Mouse (Mus musculus) liver, adult 2 months (tissue): ENCODE results near the gene Acsf2. TPM values are rescaled to one million over a fixed set of nuclear protein-coding genes. Genes with fewer than 3 reads are reported as not detected.

Experiments
- DNase-seq: peaks from one replicate; pipeline ENCODE4 v3.0.0-alpha.2; 2011; ENCODE audit warnings: low read depth, low spot score; ENCODE audit errors: extremely low read depth
- H3K27ac ChIP-seq: fragments of 200-500 bp; replicated peaks from 2 replicates; pipeline ENCODE4 v1.5.1; 2012; ENCODE audit warnings: low read depth, mild to moderate bottlenecking, control low read depth, inconsistent platforms, low read length; ENCODE audit not compliant: insufficient read depth
- H3K27me3 ChIP-seq: fragments of 200-500 bp; 2 replicates; pipeline ENCODE4 v1.6.1; 2012; ENCODE audit warnings: mild to moderate bottlenecking, moderate library complexity, low read length, inconsistent platforms; ENCODE audit not compliant: control insufficient read depth, insufficient read depth
- H3K36me3 ChIP-seq: fragments of 200-500 bp; 2 replicates; pipeline ENCODE4 v1.6.1; 2012; ENCODE audit warnings: low read length, inconsistent platforms; ENCODE audit not compliant: control insufficient read depth, insufficient read depth
- H3K4me1 ChIP-seq: fragments of 200-500 bp; 2 replicates; pipeline ENCODE4 v1.6.1; 2011; ENCODE audit warnings: low read length; ENCODE audit not compliant: control insufficient read depth, insufficient read depth
- H3K4me3 ChIP-seq: fragments of 200-500 bp; 2 replicates; pipeline ENCODE4 v1.5.1; 2011; ENCODE audit warnings: low read depth, mild to moderate bottlenecking, control low read depth, low read length, moderate library complexity; ENCODE audit not compliant: insufficient read depth
- H3K79me2 ChIP-seq: fragments of 200-500 bp; 2 replicates; pipeline ENCODE4 v1.6.1; 2012; ENCODE audit warnings: inconsistent platforms, mild to moderate bottlenecking, low read length, moderate library complexity; ENCODE audit not compliant: control insufficient read depth, insufficient read depth
- H3K9ac ChIP-seq: fragments of 200-500 bp; 2 replicates; pipeline ENCODE4 v1.6.1; 2012; ENCODE audit warnings: low read depth, mild to moderate bottlenecking, control low read depth, inconsistent platforms, low read length
- CTCF ChIP-seq: fragments of 200-500 bp; IDR thresholded peaks from 2 replicates; pipeline ENCODE4 v1.5.1; 2011; ENCODE audit warnings: low read depth, low read length, control low read depth
- POLR2A ChIP-seq: fragments of 200-500 bp; IDR thresholded peaks from 2 replicates; pipeline ENCODE4 v1.6.1; 2011; ENCODE audit warnings: low read length, control low read depth; ENCODE audit not compliant: insufficient read depth; ENCODE audit errors: extremely low read depth
- WGBS: fragments of 180-500 bp; shearing (Covaris S2); methylation state at CpG from one replicate; pipeline ENCODE4 v1.1.7; 2018; 5-methylcytosine and 5-hydroxymethylcytosine counted together
- polyA plus RNA-seq: library from polyadenylated mRNA; depleted of rRNA; stranded (reverse); fragments of >200 nt; gene quantifications from 2 replicates; pipeline ENCODE4 v1.2.3, GENCODE M21; 2012; rRNA removed
- total RNA-seq: library from RNA; depleted of rRNA; stranded (reverse); fragments of >200 nt; gene quantifications from 2 replicates; pipeline ENCODE4 v1.2.3, GENCODE M21; 2014; rRNA removed

Acsf2 gene
- total and polyA plus RNA-seq, 2 experiments, result 42.4 to 97.8 TPM

DNA sequence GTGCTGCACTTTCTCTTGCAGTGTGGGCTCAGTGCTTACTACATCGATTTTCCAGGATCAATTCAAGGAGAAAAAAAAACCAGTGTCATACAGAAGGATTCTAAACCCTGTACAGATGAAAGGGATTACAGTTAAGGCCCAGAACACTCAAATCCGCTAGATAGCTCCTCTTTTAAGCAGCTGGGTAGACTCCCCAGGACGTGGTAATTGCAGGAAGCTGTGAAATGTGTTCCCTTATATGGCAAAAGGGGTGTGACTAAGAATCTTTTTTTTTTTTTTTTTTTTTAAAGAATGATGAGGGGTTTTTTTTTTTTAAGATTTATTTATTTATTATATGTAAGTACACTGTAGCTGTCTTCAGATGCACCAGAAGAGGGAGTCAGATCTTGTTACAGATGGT is 72.8 kb downstream of the Acsf2 start:
- Histone ChIP-seq H3K27ac (no peak overlapping the region), H3K27me3 (no peaks in the 10 kb centered on the region), H3K4me1 (peaks cover 2% of the 10 kb centered on the region; the same call in 1 of the 2 replicates), H3K4me3 (no peak overlapping the region), H3K9ac (no peak overlapping the region), H3K79me2 (no peaks in the 10 kb centered on the region), H3K36me3 (no peaks in the 10 kb centered on the region)
- peak; percentile 57 for DNase-seq
- 34% methylated on average over 3 of the region's 3 CpGs for WGBS
- no peak for TF ChIP-seq CTCF

DNA sequence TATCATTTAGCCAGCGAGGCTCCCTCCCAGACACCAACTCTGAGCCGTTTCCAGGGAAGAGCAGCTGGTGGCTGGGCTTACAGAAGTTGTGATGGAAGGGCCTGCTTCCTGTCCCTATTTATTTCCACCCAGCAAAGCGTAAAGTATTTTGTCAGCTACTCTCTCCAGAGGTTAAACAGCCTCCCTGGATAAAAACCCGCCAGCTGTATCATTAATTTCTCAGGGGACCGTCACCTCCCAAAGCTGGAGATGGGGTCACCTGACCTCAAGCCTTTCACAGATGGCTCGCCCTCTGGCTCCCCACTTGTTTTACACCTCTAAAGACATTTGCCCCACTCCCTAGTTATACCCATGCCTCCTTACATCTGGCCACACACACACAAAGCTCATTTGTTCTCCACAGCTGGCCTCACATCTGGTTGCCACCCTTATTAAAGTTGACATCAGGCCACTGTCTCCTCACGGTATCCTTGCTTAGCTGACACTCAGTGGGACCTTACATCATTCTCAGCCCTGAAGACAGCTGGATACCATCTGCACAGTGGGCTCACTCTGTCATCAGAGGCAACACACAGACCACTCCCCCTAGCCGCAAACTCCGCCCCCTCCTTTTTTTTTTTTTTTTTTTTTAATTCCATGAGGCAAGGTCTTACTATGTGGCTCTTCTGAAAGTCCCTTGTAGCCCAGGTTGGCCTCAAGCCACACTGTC is 75.3 kb downstream of the Acsf2 start:
- no peak for DNase-seq
- TF ChIP-seq POLR2A (no peak), CTCF (no peak)
- Histone ChIP-seq H3K27me3 (no peaks in the 10 kb centered on the region), H3K79me2 (no peaks in the 10 kb centered on the region), H3K9ac (no peak overlapping the region), H3K4me1 (peaks cover 2% of the 10 kb centered on the region; the same call in 1 of the 2 replicates), H3K4me3 (no peak overlapping the region), H3K36me3 (no peaks in the 10 kb centered on the region), H3K27ac (no peak overlapping the region)
- WGBS, result 80% methylated on average over 9 of the region's 9 CpGs

DNA sequence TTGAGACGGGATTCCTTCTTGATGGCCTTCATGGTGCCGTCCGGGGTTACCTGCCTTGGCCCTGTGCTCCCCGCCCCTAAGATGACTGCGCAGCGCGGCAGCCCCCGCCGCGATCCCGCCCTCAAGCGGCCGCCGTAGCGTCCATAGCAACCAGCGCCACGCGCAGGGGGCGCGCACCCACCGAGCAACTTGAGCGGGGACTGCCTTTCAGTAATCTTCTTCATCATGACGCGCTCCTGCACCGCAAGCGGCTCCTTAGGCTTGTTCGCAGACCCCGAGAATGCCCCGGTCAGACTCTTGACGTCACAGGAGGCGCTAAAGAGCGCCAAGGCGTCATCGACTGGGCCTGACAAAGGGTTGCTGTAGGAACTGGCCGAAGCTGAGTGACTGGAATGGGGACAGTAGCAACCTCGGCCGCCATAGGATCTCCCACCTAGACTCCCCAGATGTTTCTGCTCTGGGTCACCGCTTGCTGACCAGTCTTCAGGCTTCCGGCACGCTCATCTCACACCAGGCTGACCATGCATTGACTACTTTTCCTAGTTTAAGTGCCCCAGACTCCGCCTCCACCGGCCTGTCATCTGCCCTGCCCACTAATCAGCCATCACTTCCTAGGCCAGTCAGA is 80.3 kb downstream of the Acsf2 start, which contains the start of gene Mycbpap:
Gene Mycbpap, minus strand, starts transcription at position 524 of the 625 bp plus-strand sequence.
- peak within 1 kb of the TSS; percentile 51; the same call in 1 of the 2 replicates for H3K9ac ChIP-seq
- H3K4me3 ChIP-seq, result peak within 1 kb of the TSS; percentile 72
- H3K36me3 ChIP-seq, result no peaks in the 10 kb centered on the region
- H3K27me3 ChIP-seq, result no peaks in the 10 kb centered on the region
- H3K4me1 ChIP-seq, result no peaks in the 10 kb centered on the region; the same call in 1 of the 2 replicates
- peak; percentile 31 for DNase-seq
- H3K79me2 ChIP-seq, result no peaks in the 10 kb centered on the region
- H3K27ac ChIP-seq, result no peak within 1 kb of the TSS
- TF ChIP-seq POLR2A (no peak), CTCF (peak; percentile 29; the same call in 1 of the 2 replicates)
- WGBS, result 3% methylated on average over 42 of the region's 42 CpGs

DNA sequence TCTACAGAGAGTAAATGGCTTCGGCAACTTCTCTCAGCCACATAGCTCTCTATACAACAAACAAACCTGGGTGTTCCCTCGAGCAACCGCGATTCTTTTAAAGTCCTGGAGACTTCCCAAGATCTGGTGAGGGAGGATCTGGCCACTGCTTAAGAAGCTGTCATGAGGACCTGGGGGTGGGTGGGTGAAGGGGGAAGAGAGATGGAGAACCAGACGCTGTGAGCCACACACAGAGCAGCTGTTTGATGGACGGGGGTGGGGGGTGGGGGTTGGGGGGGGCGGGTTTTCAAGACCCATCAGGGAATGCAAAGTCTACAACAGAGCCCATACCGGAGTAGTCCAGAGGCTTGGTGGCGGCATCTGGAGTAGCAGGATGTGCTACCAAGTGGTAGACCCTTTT is 88.2 kb downstream of the Acsf2 start:
- 50% methylated on average over 8 of the region's 9 CpGs for WGBS
- H3K27ac ChIP-seq, result no peak overlapping the region

DNA sequence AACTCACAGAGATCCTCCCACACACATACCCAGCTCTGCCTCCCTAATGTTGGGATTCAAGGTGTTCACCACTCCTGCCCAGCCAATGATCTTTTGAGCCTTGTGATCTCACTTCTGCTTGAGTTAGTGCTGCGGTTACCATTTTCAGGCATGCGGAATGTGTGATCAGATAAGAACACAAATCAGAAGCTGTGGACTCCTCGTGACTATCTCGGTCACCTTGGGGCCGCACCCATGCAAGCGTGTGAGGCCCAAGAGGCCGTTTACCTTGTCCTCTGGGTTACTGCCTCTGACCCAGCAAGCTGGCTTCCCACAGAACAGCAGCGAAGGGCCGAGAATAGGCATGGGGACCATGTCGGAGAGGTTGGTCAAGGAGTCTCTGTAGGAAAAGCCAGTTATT is 92.7 kb downstream of the Acsf2 start:
- no peak for TF ChIP-seq CTCF
- TF ChIP-seq POLR2A, result no peak
- WGBS, result 70% methylated on average over 10 of the region's 10 CpGs
- H3K27ac ChIP-seq, result no peak overlapping the region
- H3K4me1 ChIP-seq, result no peaks in the 10 kb centered on the region
- H3K9ac ChIP-seq, result no peak overlapping the region
- H3K4me3 ChIP-seq, result no peak overlapping the region
- H3K79me2 ChIP-seq, result no peaks in the 10 kb centered on the region
- no peaks in the 10 kb centered on the region for H3K36me3 ChIP-seq
- DNase-seq, result no peak
- H3K27me3 ChIP-seq, result no peaks in the 10 kb centered on the region

More for the DNA sequence above, 88.2 kb downstream of the Acsf2 start:
- Histone ChIP-seq H3K4me1 (no peaks in the 10 kb centered on the region), H3K36me3 (no peaks in the 10 kb centered on the region), H3K9ac (no peak overlapping the region), H3K4me3 (no peak overlapping the region), H3K27me3 (no peaks in the 10 kb centered on the region), H3K79me2 (no peaks in the 10 kb centered on the region)
- no peak for TF ChIP-seq CTCF
- no peak for TF ChIP-seq POLR2A
- DNase-seq, result no peak

Other genes starting within 250 kb of the Acsf2 start
- gene Abcc3, start 208.9 kb downstream of the Acsf2 start, total RNA-seq, result 180 and 280 TPM in 2 replicates
- 251 and 292 TPM in 2 replicates for gene Abcc3, start 208.9 kb downstream of the Acsf2 start, polyA plus RNA-seq
- under 0.01 and 0.07 TPM in 2 replicates for gene Cacna1g, start 127.7 kb downstream of the Acsf2 start, total RNA-seq
- 0.26 and 0.51 TPM in 2 replicates for gene Cacna1g, start 127.7 kb downstream of the Acsf2 start, polyA plus RNA-seq
- gene Spata20, start 115.7 kb downstream of the Acsf2 start, total RNA-seq, result not detected in 2 replicates
- gene Spata20, start 115.7 kb downstream of the Acsf2 start, polyA plus RNA-seq, result not detected in 2 replicates
- gene Epn3, start 101.9 kb downstream of the Acsf2 start, total RNA-seq, result not detected in 2 replicates
- gene Epn3, start 101.9 kb downstream of the Acsf2 start, polyA plus RNA-seq, result 0.05 and 0.11 TPM in 2 replicates
- gene Mycbpap, start 80.1 kb downstream of the Acsf2 start, total RNA-seq, result 0.09 TPM in 1 of 2 replicates, not detected in the other
- gene Mycbpap, start 80.1 kb downstream of the Acsf2 start, polyA plus RNA-seq, result 0.02 and 0.04 TPM in 2 replicates
- 2.1 and 2.6 TPM in 2 replicates for gene Rsad1, start 52.6 kb downstream of the Acsf2 start, total RNA-seq
- gene Rsad1, start 52.6 kb downstream of the Acsf2 start, polyA plus RNA-seq, result 5.7 and 8.0 TPM in 2 replicates
- not detected in 2 replicates for gene Chad, start 36.8 kb downstream of the Acsf2 start, total RNA-seq
- gene Chad, start 36.8 kb downstream of the Acsf2 start, polyA plus RNA-seq, result not detected in 2 replicates
- 40.6 and 46.3 TPM in 2 replicates for gene Lrrc59, start 27.9 kb upstream of the Acsf2 start, total RNA-seq
- 41.2 and 43.8 TPM in 2 replicates for gene Lrrc59, start 27.9 kb upstream of the Acsf2 start, polyA plus RNA-seq
- gene Mrpl27, start 51.9 kb upstream of the Acsf2 start, total RNA-seq, result 87.4 and 112 TPM in 2 replicates
- gene Mrpl27, start 51.9 kb upstream of the Acsf2 start, polyA plus RNA-seq, result 68.7 and 74.6 TPM in 2 replicates
- gene Eme1, start 52.1 kb upstream of the Acsf2 start, total RNA-seq, result 0.09 and 0.27 TPM in 2 replicates
- gene Eme1, start 52.1 kb upstream of the Acsf2 start, polyA plus RNA-seq, result 0.12 TPM in 1 of 2 replicates, not detected in the other
- 11.4 and 12.6 TPM in 2 replicates for gene Xylt2, start 75.6 kb upstream of the Acsf2 start, total RNA-seq
- 18.9 and 19.7 TPM in 2 replicates for gene Xylt2, start 75.6 kb upstream of the Acsf2 start, polyA plus RNA-seq
- not detected in 2 replicates for gene Gm11541, start 102.6 kb upstream of the Acsf2 start, total RNA-seq
- gene Gm11541, start 102.6 kb upstream of the Acsf2 start, polyA plus RNA-seq, result not detected in 2 replicates
- gene Cdc34b, start 139.9 kb upstream of the Acsf2 start, total RNA-seq, result not detected in 2 replicates
- gene Cdc34b, start 139.9 kb upstream of the Acsf2 start, polyA plus RNA-seq, result 0.07 TPM in 1 of 2 replicates, not detected in the other
- not detected in 2 replicates for gene Tmem92, start 180.8 kb upstream of the Acsf2 start, total RNA-seq
- gene Tmem92, start 180.8 kb upstream of the Acsf2 start, polyA plus RNA-seq, result not detected in 2 replicates